Comparison of ENCODE assay signal across 11 mouse cellular contexts in the genomic region with DNA sequence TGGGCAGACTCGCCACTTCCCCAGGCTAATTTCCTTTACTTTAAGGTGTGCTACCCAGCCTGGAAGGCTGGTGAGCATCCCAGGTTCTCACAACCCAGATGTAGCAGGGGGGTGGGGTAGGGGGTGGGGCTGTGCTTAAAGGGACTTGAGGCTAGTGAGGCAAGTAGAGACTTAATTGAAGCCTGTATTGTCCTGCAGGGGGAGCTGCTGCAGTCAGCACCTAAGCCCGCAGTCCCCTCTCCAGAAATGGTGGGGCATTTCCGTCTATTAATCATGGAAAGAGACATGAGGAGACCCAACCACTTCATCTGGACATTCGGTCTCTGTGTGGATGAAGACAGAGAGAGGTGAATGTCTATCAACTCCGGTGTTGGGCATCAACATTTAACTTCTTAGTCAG. TPM values are rescaled to one million over a fixed set of nuclear protein-coding genes. Genes with fewer than 3 reads are reported as not detected.
A peak's percentile ranks its signal among the peaks of the same experiment; 100 is the strongest.
DNase-seq lines count a peak whose midpoint lies in the region; ATAC-seq and TF ChIP-seq lines count a peak whose summit lies in the region.
"Had no signal": no experiment of that assay in that cellular context is flagged by ENCODE, and none has a peak within 500 bp of the region (broad histone marks: within the 10 kb centered on the region; RNA-seq: fewer than 3 reads in every experiment).

No protein-coding gene starts in this region.

- no peak overlapping the region for H3K4me2 ChIP-seq in lung, embryonic 14.5 days
- H3K4me2 ChIP-seq in liver, embryonic 13.5 days, result peak overlapping the region; percentile 90
- H3K4me2 ChIP-seq: embryonic facial prominence, embryonic 13.5 days had no signal

- peaks cover 9% of the 10 kb centered on the region for H3K27me3 ChIP-seq in lung, embryonic 14.5 days (ENCODE audit: insufficient read depth, low read length)
- no peaks in the 10 kb centered on the region for H3K27me3 ChIP-seq in liver, embryonic 13.5 days

- peak; percentile 39 for TF ChIP-seq CTCF in lung, embryonic 14.5 days (IDR thresholded peaks at IDR 0.05; ENCODE audit: low read depth)

- H3K27ac ChIP-seq in lung, embryonic 14.5 days (ENCODE audit: low read depth), result no peak overlapping the region
- peak overlapping the region; percentile 99 for H3K27ac ChIP-seq in liver, embryonic 13.5 days
- H3K27ac ChIP-seq: embryonic facial prominence, embryonic 13.5 days had no signal

- H3K4me3 ChIP-seq in lung, embryonic 14.5 days (ENCODE audit: low read depth, low read length), result no peak overlapping the region
- H3K4me3 ChIP-seq in liver, embryonic 13.5 days (replicated peaks), result peak overlapping the region; percentile 90
- H3K4me3 ChIP-seq: embryonic facial prominence, embryonic 13.5 days had no signal

- WGBS in lung, embryonic 14.5 days, result 32% methylated on average over 5 of the region's 5 CpGs
- WGBS in liver, embryonic 13.5 days (ENCODE audit: insufficient replicate concordance), result 32% methylated on average over 5 of the region's 5 CpGs

- H3K4me1 ChIP-seq in lung, embryonic 14.5 days (ENCODE audit: insufficient read depth), result no peaks in the 10 kb centered on the region
- H3K4me1 ChIP-seq in liver, embryonic 13.5 days (replicated peaks), result peaks cover 85% of the 10 kb centered on the region
- H3K4me1 ChIP-seq: embryonic facial prominence, embryonic 13.5 days had no signal

- no peak for ATAC-seq in lung, embryonic 14.5 days (ENCODE audit: insufficient read depth)
- peak; percentile 16; the same call in 1 of the 2 replicates for ATAC-seq in liver, embryonic 13.5 days (ENCODE audit: low read depth)
- ATAC-seq: inflammation-experienced regulatory T-cells, adult 6 months had no signal

- no peaks in the 10 kb centered on the region for H3K9me3 ChIP-seq in lung, embryonic 14.5 days (ENCODE audit: low read depth, low read length)
- H3K9me3 ChIP-seq in liver, embryonic 13.5 days (replicated peaks), result no peaks in the 10 kb centered on the region
- H3K9me3 ChIP-seq: embryonic facial prominence, embryonic 13.5 days had no signal

- H3K36me3 ChIP-seq in lung, embryonic 14.5 days (ENCODE audit: insufficient read depth), result no peaks in the 10 kb centered on the region
- peaks cover 74% of the 10 kb centered on the region for H3K36me3 ChIP-seq in liver, embryonic 13.5 days
- H3K36me3 ChIP-seq: embryonic facial prominence, embryonic 13.5 days had no signal

- H3K9ac ChIP-seq in lung, embryonic 14.5 days, result no peak overlapping the region
- peak overlapping the region; percentile 93 for H3K9ac ChIP-seq in liver, embryonic 13.5 days
- H3K9ac ChIP-seq: embryonic facial prominence, embryonic 13.5 days had no signal

- DNase-seq in embryo, embryonic 10 days (ENCODE audit: low spot score), result peak; percentile 51
- no peak for DNase-seq in embryo, embryonic 11 days
- DNase-seq in lung, embryonic 14.5 days, result peak; percentile 38
- no peak for DNase-seq in lung, adult 18-20 months
- DNase-seq in MEL-GATA-1-ER (ENCODE audit: extremely low read depth, low read depth), result peak; percentile 56
- DNase-seq in liver, embryonic 13.5 days, result peak; percentile 48
- DNase-seq in urinary bladder, postnatal 25 days (ENCODE audit: low spot score), result no peak
- DNase-seq in spleen, postnatal 14 days (ENCODE audit: low spot score in 2 of 2), result no peak
- DNase-seq: adrenal gland, postnatal 10 days had no signal

RNA-seq across cellular contexts. Expression of gene Gfi1b, which starts 5.4 kb away (rescaled TPM):
- 0.51 and 0.69 TPM in 2 replicates for polyA plus RNA-seq in lung, embryonic 14.5 days (2014; fragmentation: Nextera tagmentation; extraction: Ambion mirVana)
- 99.2 and 109 TPM in 2 replicates for polyA plus RNA-seq in liver, embryonic 13.5 days (2015; fragmentation: Nextera tagmentation; extraction: Ambion mirVana)
- polyA plus RNA-seq: inflammation-experienced regulatory T-cells, adult 6 months had no signal

RNA-seq across cellular contexts. Expression of gene Tsc1, which starts 24.7 kb away (rescaled TPM):
- 19.9 and 22.2 TPM in 2 replicates for polyA plus RNA-seq in lung, embryonic 14.5 days (2014; fragmentation: Nextera tagmentation; extraction: Ambion mirVana)
- polyA plus RNA-seq in liver, embryonic 13.5 days (2015; fragmentation: Nextera tagmentation; extraction: Ambion mirVana), result 7.8 and 8.4 TPM in 2 replicates

RNA-seq across cellular contexts. Expression of gene Gtf3c5, which starts 32.8 kb away (rescaled TPM):
- 33.9 and 41.9 TPM in 2 replicates for polyA plus RNA-seq in lung, embryonic 14.5 days (2014; fragmentation: Nextera tagmentation; extraction: Ambion mirVana)
- polyA plus RNA-seq in liver, embryonic 13.5 days (2015; fragmentation: Nextera tagmentation; extraction: Ambion mirVana), result 16.9 and 19.3 TPM in 2 replicates

RNA-seq across cellular contexts. Expression of gene Cel, which starts 53.2 kb away (rescaled TPM):
- polyA plus RNA-seq in lung, embryonic 14.5 days (2014; fragmentation: Nextera tagmentation; extraction: Ambion mirVana), result not detected in 2 replicates
- 0.05 and 0.34 TPM in 2 replicates for polyA plus RNA-seq in liver, embryonic 13.5 days (2015; fragmentation: Nextera tagmentation; extraction: Ambion mirVana)
- polyA plus RNA-seq: embryonic facial prominence, embryonic 13.5 days; inflammation-experienced regulatory T-cells, adult 6 months had no signal

Comparison
In these comparisons a context has a peak if more than half of its experiments do, and no peak if none do; other contexts are left out.
1. DNase-seq: peak in embryo, embryonic 10 days (single experiment), lung, embryonic 14.5 days (single experiment), MEL-GATA-1-ER (single experiment) and liver, embryonic 13.5 days (single experiment); none in embryo, embryonic 11 days (single experiment), lung, adult 18-20 months (0 of 2), urinary bladder, postnatal 25 days (single experiment) and spleen, postnatal 14 days (0 of 2).
2. RNA of gene Gfi1b, which starts 5.4 kb away (polyA plus RNA-seq): 99.2 to 109 TPM in liver, embryonic 13.5 days; 0.51 to 0.69 TPM in lung, embryonic 14.5 days; every median in the first group is over 10 times any median in the second.